Mouse (Mus musculus): Measurements from ENCODE around the gene Ap2a2. TPM values are rescaled to one million over a fixed set of nuclear protein-coding genes. Genes with fewer than 3 reads are reported as not detected.
"Not testable (repeated sequence)": the region's sequence is repeated elsewhere in the genome, so short reads cannot be mapped to it uniquely, and the experiment has no call there.

The Ap2a2 gene
- polyA plus RNA-seq, 1 experiment from 2014 or later: 79.1 TPM

DNA sequence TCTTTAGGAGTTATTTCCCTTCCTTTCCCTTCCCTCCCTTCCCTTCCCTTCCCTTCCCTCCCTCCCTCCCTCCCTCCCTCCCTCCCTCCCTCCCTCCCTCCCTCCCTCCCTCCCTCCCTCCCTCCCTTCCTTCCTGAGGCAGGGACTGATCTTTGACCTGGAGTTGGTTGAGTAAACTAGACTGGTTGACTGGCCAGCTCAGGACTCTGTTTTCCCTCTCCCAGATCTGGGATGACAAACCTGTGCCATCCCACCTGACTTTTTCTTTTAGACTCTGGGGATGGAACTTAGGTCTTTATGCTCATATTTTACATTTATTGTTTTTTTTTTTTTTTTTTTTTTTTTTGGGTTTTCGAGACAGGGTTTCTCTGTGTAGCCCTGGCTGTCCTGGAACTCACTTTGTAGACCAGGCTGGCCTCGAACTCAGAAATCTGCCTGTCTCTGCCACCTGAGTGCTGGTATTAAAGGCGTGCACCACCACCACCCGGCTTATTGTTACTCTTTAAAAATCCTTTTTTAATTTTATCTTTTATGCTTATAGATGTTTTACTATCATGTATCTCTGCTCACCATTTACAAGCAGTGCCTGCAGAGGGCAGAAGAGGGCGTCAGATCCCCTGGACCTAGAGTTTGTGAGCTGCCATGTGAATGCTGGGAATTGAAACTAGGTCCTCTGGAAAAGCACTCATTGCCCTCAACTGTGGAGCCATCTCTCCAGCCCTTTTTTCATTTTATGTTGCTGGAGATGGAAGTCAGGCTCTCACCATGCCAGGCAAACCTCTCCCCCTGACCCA, 22.3 kb downstream of the Ap2a2 start:
- H3K27me3 ChIP-seq (replicated peaks): no peaks in the 10 kb centered on the region
- H3K4me1 ChIP-seq (replicated peaks): peaks cover 2% of the 10 kb centered on the region; the same call in 1 of the 2 replicates
- H3K9me3 ChIP-seq: no peaks in the 10 kb centered on the region
- no peaks in the 10 kb centered on the region; the same call in 1 of the 2 replicates for H3K36me3 ChIP-seq
- 88% methylated on average over 4 of the region's 5 CpGs for WGBS
- no peak overlapping the region for H3K9ac ChIP-seq
- H3K4me3 ChIP-seq (replicated peaks): no peak overlapping the region
- H3K27ac ChIP-seq: no peak overlapping the region
- no peak for ATAC-seq
- no peak overlapping the region for H3K4me2 ChIP-seq (replicated peaks)

GRCm38 (mm10) chr7:141585288-141585687, 23.3 kb downstream of the Ap2a2 start:
- Histone ChIP-seq H3K4me1 (replicated peaks) (peaks cover 2% of the 10 kb centered on the region; the same call in 1 of the 2 replicates), H3K36me3 (peaks cover 4% of the 10 kb centered on the region; the same call in 1 of the 2 replicates), H3K9ac (no peak overlapping the region), H3K27ac (no peak overlapping the region), H3K9me3 (no peaks in the 10 kb centered on the region), H3K4me3 (replicated peaks) (no peak overlapping the region), H3K4me2 (replicated peaks) (no peak overlapping the region), H3K27me3 (replicated peaks) (no peaks in the 10 kb centered on the region)
- 70% methylated on average over 4 of the region's 4 CpGs for WGBS
- ATAC-seq: peak; percentile 16; the same call in 1 of the 2 replicates

- no peaks in the 10 kb centered on the region for H3K27me3 ChIP-seq (replicated peaks)
- ATAC-seq: no peak
- no peak overlapping the region for H3K9ac ChIP-seq
- H3K27ac ChIP-seq: no peak overlapping the region
- WGBS: 89% methylated on average over 1 of the region's 1 CpGs
- H3K4me2 ChIP-seq (replicated peaks): no peak overlapping the region
- H3K4me1 ChIP-seq (replicated peaks): peaks cover 2% of the 10 kb centered on the region; the same call in 1 of the 2 replicates
- no peaks in the 10 kb centered on the region for H3K9me3 ChIP-seq
- H3K36me3 ChIP-seq: peaks cover 9% of the 10 kb centered on the region
- H3K4me3 ChIP-seq (replicated peaks): no peak overlapping the region
These were observed 23.9 kb downstream of the Ap2a2 start for GRCm38 (mm10) chr7:141585881-141586280.

DNA sequence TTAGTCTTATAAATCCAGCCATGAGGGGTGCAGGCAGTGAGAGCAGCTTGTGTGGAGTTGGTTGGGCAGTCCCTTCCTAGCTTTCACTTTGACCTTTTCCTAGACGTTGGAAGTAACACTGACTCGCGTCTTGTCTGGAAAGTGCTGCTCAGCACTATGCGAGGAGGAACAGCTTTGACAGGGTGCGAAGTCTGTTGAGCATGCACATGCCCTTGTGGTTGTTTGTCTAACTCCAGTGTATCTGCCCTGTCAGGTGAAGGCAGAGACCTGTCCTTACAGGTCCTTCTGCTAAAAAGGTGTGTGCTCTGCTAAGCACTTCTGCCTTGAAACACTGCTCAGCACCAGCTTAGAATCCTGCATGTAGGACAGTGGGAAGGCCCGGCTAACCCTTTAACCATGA, 26.9 kb downstream of the Ap2a2 start:
- Histone ChIP-seq H3K4me2 (replicated peaks) (no peak overlapping the region), H3K36me3 (peaks cover 9% of the 10 kb centered on the region), H3K4me1 (replicated peaks) (no peaks in the 10 kb centered on the region), H3K9me3 (no peaks in the 10 kb centered on the region), H3K27ac (no peak overlapping the region), H3K4me3 (replicated peaks) (no peak overlapping the region), H3K27me3 (replicated peaks) (no peaks in the 10 kb centered on the region), H3K9ac (no peak overlapping the region)
- no peak for ATAC-seq
- WGBS: 85% methylated on average over 6 of the region's 6 CpGs

- H3K4me3 ChIP-seq (replicated peaks); H3K9ac ChIP-seq; ATAC-seq; H3K27ac ChIP-seq; H3K4me2 ChIP-seq (replicated peaks); H3K27me3 ChIP-seq (replicated peaks); H3K36me3 ChIP-seq; H3K9me3 ChIP-seq; H3K4me1 ChIP-seq (replicated peaks): not testable (repeated sequence)
- 90% methylated on average over 6 of the region's 7 CpGs for WGBS
These were observed 28.3 kb downstream of the Ap2a2 start for GRCm38 (mm10) chr7:141590249-141590648.

DNA sequence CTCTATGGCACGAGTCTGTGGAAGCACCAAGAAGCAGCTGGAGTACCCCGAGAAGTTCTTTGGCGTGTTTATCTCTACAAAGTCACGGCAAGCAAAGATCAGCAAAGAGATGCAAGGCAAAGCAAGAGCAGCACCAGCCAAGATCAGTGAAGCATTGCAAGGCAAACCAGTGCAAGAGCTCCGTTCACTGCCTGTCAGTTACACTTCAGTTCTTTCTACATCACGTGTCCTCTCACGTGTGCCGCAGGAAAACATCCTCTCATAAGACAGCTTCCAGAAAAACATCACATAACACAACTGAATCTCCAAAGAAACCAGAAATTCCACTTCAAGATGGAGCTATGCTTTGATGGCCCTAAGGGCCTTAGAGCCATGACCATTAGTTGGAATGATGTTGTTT, 29.0 kb downstream of the Ap2a2 start:
- Histone ChIP-seq H3K36me3 (peaks cover 9% of the 10 kb centered on the region), H3K9ac (no peak overlapping the region), H3K27ac (no peak overlapping the region), H3K4me2 (replicated peaks) (no peak overlapping the region), H3K27me3 (replicated peaks) (no peaks in the 10 kb centered on the region), H3K4me3 (replicated peaks) (no peak overlapping the region), H3K4me1 (replicated peaks) (no peaks in the 10 kb centered on the region), H3K9me3 (no peaks in the 10 kb centered on the region)
- WGBS: 92% methylated on average over 8 of the region's 8 CpGs
- ATAC-seq: no peak

DNA sequence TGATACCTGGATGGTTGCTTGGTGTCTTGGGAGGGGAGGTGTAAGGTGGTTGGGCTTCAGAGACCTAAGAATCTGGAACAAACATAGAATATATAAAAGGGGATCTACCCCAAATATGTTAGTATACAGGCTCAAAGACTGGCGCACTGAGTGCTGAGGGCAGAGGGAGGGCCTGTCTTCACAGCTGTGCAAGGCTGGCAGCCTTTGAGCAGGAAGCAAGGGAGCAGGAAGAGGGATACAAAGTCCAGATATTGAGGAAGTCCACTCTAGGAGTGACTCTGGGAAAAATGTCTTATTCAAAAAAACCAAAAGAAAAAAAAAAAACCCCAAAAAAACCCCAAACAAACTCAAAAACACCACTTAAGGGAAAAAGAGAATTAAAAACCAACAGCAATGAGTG, 30.1 kb downstream of the Ap2a2 start:
- Histone ChIP-seq H3K4me1 (replicated peaks) (no peaks in the 10 kb centered on the region), H3K9ac (no peak overlapping the region), H3K4me3 (replicated peaks) (no peak overlapping the region), H3K27me3 (replicated peaks) (no peaks in the 10 kb centered on the region), H3K4me2 (replicated peaks) (no peak overlapping the region), H3K27ac (peak overlapping the region; percentile 72; the same call in 1 of the 2 replicates), H3K36me3 (peaks cover 17% of the 10 kb centered on the region), H3K9me3 (no peaks in the 10 kb centered on the region)
- 77% methylated on average over 1 of the region's 1 CpGs for WGBS
- peak; percentile 79; the same call in 1 of the 2 replicates for ATAC-seq

DNA sequence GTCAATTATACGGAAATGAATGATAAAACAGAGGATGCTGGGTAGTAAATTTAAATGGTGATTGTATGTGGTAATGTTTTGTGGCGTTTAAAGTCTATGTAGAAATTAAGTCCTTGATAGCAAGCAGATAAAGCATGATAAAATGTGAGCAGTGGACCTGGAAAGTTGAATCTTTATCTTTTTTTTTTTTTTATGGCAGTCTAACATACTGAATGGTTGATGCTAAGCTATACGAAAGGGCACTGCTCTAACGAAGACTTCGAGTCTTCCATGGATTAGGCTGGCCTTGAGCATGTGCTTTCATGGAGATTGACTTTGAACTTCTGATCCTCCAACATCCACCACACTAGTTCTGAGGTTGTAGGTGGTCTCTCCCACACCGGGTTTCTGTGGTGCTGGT, 31.1 kb downstream of the Ap2a2 start:
- H3K27ac ChIP-seq: no peak overlapping the region
- no peaks in the 10 kb centered on the region for H3K9me3 ChIP-seq
- peaks cover 24% of the 10 kb centered on the region for H3K36me3 ChIP-seq
- no peak overlapping the region for H3K4me2 ChIP-seq (replicated peaks)
- H3K27me3 ChIP-seq (replicated peaks): no peaks in the 10 kb centered on the region
- H3K9ac ChIP-seq: no peak overlapping the region
- peak; percentile 34; the same call in 1 of the 2 replicates for ATAC-seq
- WGBS: 76% methylated on average over 6 of the region's 6 CpGs
- no peak overlapping the region for H3K4me3 ChIP-seq (replicated peaks)
- H3K4me1 ChIP-seq (replicated peaks): no peaks in the 10 kb centered on the region

- Histone ChIP-seq H3K9me3 (no peaks in the 10 kb centered on the region), H3K4me3 (replicated peaks) (no peak overlapping the region), H3K36me3 (peaks cover 34% of the 10 kb centered on the region; the same call in 1 of the 2 replicates), H3K27me3 (replicated peaks) (no peaks in the 10 kb centered on the region), H3K4me2 (replicated peaks) (no peak overlapping the region), H3K4me1 (replicated peaks) (no peaks in the 10 kb centered on the region), H3K27ac (no peak overlapping the region), H3K9ac (no peak overlapping the region)
- ATAC-seq: no peak
- WGBS: 86% methylated on average over 1 of the region's 1 CpGs
These were observed 35.0 kb downstream of the Ap2a2 start for GRCm38 (mm10) chr7:141596971-141597370.

DNA sequence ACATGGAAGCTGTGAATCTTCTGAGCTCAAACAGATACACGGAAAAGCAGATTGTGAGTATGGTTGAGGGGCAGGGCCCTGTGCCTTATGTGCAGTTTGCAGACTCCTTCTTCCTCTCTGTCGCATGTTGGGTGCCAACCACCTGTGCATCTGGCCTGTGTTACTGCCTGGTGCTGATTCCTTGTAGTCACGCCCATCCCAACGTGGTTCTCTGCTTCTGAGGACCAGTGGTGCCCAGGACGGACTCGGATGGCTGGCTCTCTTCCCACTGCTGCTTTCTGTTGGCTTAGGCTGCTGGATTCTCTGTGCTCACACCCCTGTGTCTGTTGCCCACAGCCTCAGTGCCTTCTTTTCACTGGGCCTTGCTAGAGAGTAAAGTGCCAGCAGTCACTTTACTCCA, 35.6 kb downstream of the Ap2a2 start:
- no peak overlapping the region for H3K9ac ChIP-seq
- H3K9me3 ChIP-seq: no peaks in the 10 kb centered on the region
- H3K4me3 ChIP-seq (replicated peaks): no peak overlapping the region
- ATAC-seq: no peak
- WGBS: 91% methylated on average over 6 of the region's 6 CpGs
- H3K27ac ChIP-seq: no peak overlapping the region
- no peaks in the 10 kb centered on the region for H3K27me3 ChIP-seq (replicated peaks)
- H3K4me2 ChIP-seq (replicated peaks): no peak overlapping the region
- no peaks in the 10 kb centered on the region for H3K4me1 ChIP-seq (replicated peaks)
- H3K36me3 ChIP-seq: peaks cover 34% of the 10 kb centered on the region; the same call in 1 of the 2 replicates

DNA sequence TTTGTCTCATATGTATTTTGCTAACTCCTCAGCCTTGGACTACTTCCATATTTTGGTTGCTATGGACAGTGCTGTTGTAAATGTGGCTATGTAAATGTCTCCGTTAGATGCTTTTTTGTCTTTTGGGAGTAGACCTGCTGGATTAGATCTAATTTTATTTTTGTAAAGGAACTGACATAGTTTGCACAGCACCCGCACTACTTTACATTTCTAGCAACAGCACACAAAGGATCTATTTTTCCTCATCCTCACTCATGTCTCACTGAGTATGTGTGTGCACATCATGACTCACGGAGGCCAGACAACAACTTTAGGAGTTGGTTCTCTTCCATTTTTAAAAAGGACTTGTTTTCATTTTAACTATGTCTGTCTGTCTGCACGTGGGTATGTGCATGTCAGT, 45.7 kb downstream of the Ap2a2 start:
- peaks cover 30% of the 10 kb centered on the region for H3K36me3 ChIP-seq
- no peak overlapping the region for H3K9ac ChIP-seq
- ATAC-seq: no peak
- no peaks in the 10 kb centered on the region for H3K27me3 ChIP-seq (replicated peaks)
- H3K4me3 ChIP-seq (replicated peaks): no peak overlapping the region
- no peak overlapping the region for H3K27ac ChIP-seq
- H3K9me3 ChIP-seq: no peaks in the 10 kb centered on the region
- H3K4me2 ChIP-seq (replicated peaks): no peak overlapping the region
- WGBS: 87% methylated on average over 4 of the region's 4 CpGs
- H3K4me1 ChIP-seq (replicated peaks): peaks cover 15% of the 10 kb centered on the region; the same call in 1 of the 2 replicates

DNA sequence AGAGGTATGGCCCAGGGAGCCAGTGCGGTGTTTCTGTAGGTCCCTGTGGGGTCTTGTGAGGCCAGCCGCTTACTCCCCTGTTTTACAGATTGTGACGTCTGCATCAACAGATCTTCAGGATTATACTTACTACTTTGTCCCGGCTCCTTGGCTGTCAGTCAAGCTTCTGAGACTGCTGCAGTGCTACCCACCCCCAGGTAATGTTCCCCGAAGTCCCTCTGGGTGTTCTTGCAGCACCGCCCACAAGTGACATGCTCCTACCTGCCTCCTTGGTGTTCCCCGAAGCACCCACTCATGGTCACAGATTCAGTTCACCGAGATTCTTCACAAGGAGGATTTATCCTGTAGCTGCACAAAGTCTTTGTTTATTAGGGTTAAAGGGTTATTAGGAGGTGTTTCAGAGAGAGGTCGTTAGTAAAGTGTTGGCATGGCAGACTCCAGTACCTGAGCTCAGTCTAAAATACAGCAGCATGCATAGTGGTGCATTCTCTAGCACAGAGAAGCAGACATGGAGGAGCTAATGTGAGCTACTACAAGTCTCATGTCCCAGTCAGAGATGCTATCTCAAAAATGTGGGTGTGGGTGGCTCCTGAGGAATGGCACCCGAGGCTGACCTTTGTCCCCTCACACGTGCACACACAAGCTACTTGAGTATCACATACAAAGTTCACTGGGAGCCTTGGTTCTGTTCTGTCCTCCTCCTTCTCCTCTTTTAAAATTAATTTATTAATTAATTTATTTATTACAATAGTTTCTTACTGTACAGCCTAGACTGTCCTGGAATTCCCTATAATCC, 47.9 kb downstream of the Ap2a2 start:
- H3K4me3 ChIP-seq (replicated peaks): no peak overlapping the region
- no peak overlapping the region for H3K9ac ChIP-seq
- peak; percentile 74 for ATAC-seq
- no peaks in the 10 kb centered on the region for H3K9me3 ChIP-seq
- no peaks in the 10 kb centered on the region for H3K27me3 ChIP-seq (replicated peaks)
- 0 out of 2 replicates have a peak overlapping the region, but pooled peaks have one; percentile 17 for H3K27ac ChIP-seq
- H3K36me3 ChIP-seq: peaks cover 30% of the 10 kb centered on the region
- peaks cover 17% of the 10 kb centered on the region; the same call in 1 of the 2 replicates for H3K4me1 ChIP-seq (replicated peaks)
- no peak overlapping the region for H3K4me2 ChIP-seq (replicated peaks)
- WGBS: 73% methylated on average over 11 of the region's 11 CpGs

Data from intestine, embryonic 15.5 days (tissue).